Mouse (Mus musculus): ENCODE results near the gene Gm13285. TPM values are rescaled to one million over a fixed set of nuclear protein-coding genes. Genes with fewer than 3 reads are reported as not detected.
"Not testable (repeated sequence)": the region's sequence is repeated elsewhere in the genome, so short reads cannot be mapped to it uniquely, and the experiment has no call there.

Gm13285 gene
- polyA plus RNA-seq (2015; fragmentation: Nextera tagmentation; extraction: Ambion mirVana), result 1.3 TPM in 1 of 2 replicates, not detected in the other

GRCm38 (mm10) chr4:88799365-88799764 is at the start of gene Gm13285:
Gene Gm13285, plus strand, starts transcription at chr4:88799665.
- not testable (repeated sequence) for DNase-seq (ENCODE audit: low spot score); H3K4me1 ChIP-seq (replicated peaks; ENCODE audit: insufficient read depth, low read length); ATAC-seq (replicated peaks; ENCODE audit: low FRiP score, low read depth); H3K27me3 ChIP-seq (ENCODE audit: insufficient read depth, low read length); H3K4me3 ChIP-seq (replicated peaks; ENCODE audit: low read depth, low read length); H3K9ac ChIP-seq (ENCODE audit: low read depth, low read length); H3K36me3 ChIP-seq (ENCODE audit: insufficient read depth, low read length); H3K4me2 ChIP-seq (ENCODE audit: low read length); H3K9me3 ChIP-seq (replicated peaks; ENCODE audit: low read length); H3K27ac ChIP-seq
- WGBS, result 8% methylated on average over 5 of the region's 7 CpGs

- no peak for TF ChIP-seq CTCF (IDR thresholded peaks at IDR 0.05; ENCODE audit: low read depth)
- Histone ChIP-seq H3K27ac (no peak overlapping the region), H3K4me3 (replicated peaks; ENCODE audit: low read depth, low read length) (no peak overlapping the region), H3K4me1 (replicated peaks; ENCODE audit: insufficient read depth, low read length) (no peaks in the 10 kb centered on the region), H3K27me3 (ENCODE audit: insufficient read depth, low read length) (no peaks in the 10 kb centered on the region), H3K36me3 (ENCODE audit: insufficient read depth, low read length) (no peaks in the 10 kb centered on the region), H3K9me3 (replicated peaks; ENCODE audit: low read length) (no peaks in the 10 kb centered on the region), H3K4me2 (ENCODE audit: low read length) (no peak overlapping the region), H3K9ac (ENCODE audit: low read depth, low read length) (no peak overlapping the region)
- no peak for DNase-seq (ENCODE audit: low spot score)
- no peak for ATAC-seq (replicated peaks; ENCODE audit: low FRiP score, low read depth)
- WGBS, result 49% methylated on average over 6 of the region's 6 CpGs
Observed at GRCm38 (mm10) chr4:88749926-88750325, 49.5 kb upstream of the Gm13285 start.

- H3K9ac ChIP-seq (ENCODE audit: low read depth, low read length); H3K27ac ChIP-seq; H3K9me3 ChIP-seq (replicated peaks; ENCODE audit: low read length); ATAC-seq (replicated peaks; ENCODE audit: low FRiP score, low read depth); H3K4me3 ChIP-seq (replicated peaks; ENCODE audit: low read depth, low read length); H3K4me2 ChIP-seq (ENCODE audit: low read length); H3K27me3 ChIP-seq (ENCODE audit: insufficient read depth, low read length); DNase-seq (ENCODE audit: low spot score); H3K36me3 ChIP-seq (ENCODE audit: insufficient read depth, low read length); H3K4me1 ChIP-seq (replicated peaks; ENCODE audit: insufficient read depth, low read length): not testable (repeated sequence)
- TF ChIP-seq CTCF (IDR thresholded peaks at IDR 0.05; ENCODE audit: low read depth), result 0 out of 2 replicates have a peak, but pooled peaks have one; percentile 26
- 81% methylated on average over 15 of the region's 15 CpGs for WGBS
Observed at GRCm38 (mm10) chr4:88754818-88755340, 44.6 kb upstream of the Gm13285 start, which contains the start of gene Gm13271. Gene Gm13271, plus strand, starts transcription at chr4:88754868.

- Histone ChIP-seq H3K4me3 (replicated peaks; ENCODE audit: low read depth, low read length) (peak overlapping the region; percentile 46), H3K4me2 (ENCODE audit: low read length) (peak overlapping the region; percentile 75), H3K9ac (ENCODE audit: low read depth, low read length) (peak overlapping the region; percentile 65), H3K27ac (peak overlapping the region; percentile 98)
- H3K4me1 ChIP-seq (replicated peaks; ENCODE audit: insufficient read depth, low read length); ATAC-seq (replicated peaks; ENCODE audit: low FRiP score, low read depth); H3K27me3 ChIP-seq (ENCODE audit: insufficient read depth, low read length); DNase-seq (ENCODE audit: low spot score); H3K9me3 ChIP-seq (replicated peaks; ENCODE audit: low read length); H3K36me3 ChIP-seq (ENCODE audit: insufficient read depth, low read length): not testable (repeated sequence)
- 11% methylated on average over 28 of the region's 31 CpGs for WGBS
Observed at GRCm38 (mm10) chr4:88756581-88757513, 42.6 kb upstream of the Gm13285 start.

- H3K27me3 ChIP-seq (ENCODE audit: insufficient read depth, low read length); H3K4me1 ChIP-seq (replicated peaks; ENCODE audit: insufficient read depth, low read length); H3K36me3 ChIP-seq (ENCODE audit: insufficient read depth, low read length); H3K9me3 ChIP-seq (replicated peaks; ENCODE audit: low read length): not testable (repeated sequence)
- H3K4me2 ChIP-seq (ENCODE audit: low read length), result peak overlapping the region; percentile 75
- peak; percentile 71 for TF ChIP-seq CTCF (IDR thresholded peaks at IDR 0.05; ENCODE audit: low read depth)
- H3K4me3 ChIP-seq (replicated peaks; ENCODE audit: low read depth, low read length), result peak overlapping the region; percentile 46
- WGBS, result under 1% methylated on average over 11 of the region's 21 CpGs
- H3K27ac ChIP-seq, result peak overlapping the region; percentile 98
- DNase-seq (ENCODE audit: low spot score) (peak; percentile 96), ATAC-seq (replicated peaks; ENCODE audit: low FRiP score, low read depth) (peak; percentile 100)
- H3K9ac ChIP-seq (ENCODE audit: low read depth, low read length), result peak overlapping the region; percentile 65
Observed at GRCm38 (mm10) chr4:88757628-88758031, 41.8 kb upstream of the Gm13285 start.

- not testable (repeated sequence) for H3K27me3 ChIP-seq (ENCODE audit: insufficient read depth, low read length); H3K36me3 ChIP-seq (ENCODE audit: insufficient read depth, low read length); ATAC-seq (replicated peaks; ENCODE audit: low FRiP score, low read depth); H3K27ac ChIP-seq; DNase-seq (ENCODE audit: low spot score); H3K9me3 ChIP-seq (replicated peaks; ENCODE audit: low read length); H3K9ac ChIP-seq (ENCODE audit: low read depth, low read length); H3K4me1 ChIP-seq (replicated peaks; ENCODE audit: insufficient read depth, low read length); H3K4me3 ChIP-seq (replicated peaks; ENCODE audit: low read depth, low read length); H3K4me2 ChIP-seq (ENCODE audit: low read length)
- WGBS, result 87% methylated on average over 8 of the region's 9 CpGs
Observed at GRCm38 (mm10) chr4:88758751-88759150, 40.7 kb upstream of the Gm13285 start.

- not testable (repeated sequence) for H3K36me3 ChIP-seq (ENCODE audit: insufficient read depth, low read length); H3K27me3 ChIP-seq (ENCODE audit: insufficient read depth, low read length); DNase-seq (ENCODE audit: low spot score); H3K4me1 ChIP-seq (replicated peaks; ENCODE audit: insufficient read depth, low read length); H3K9me3 ChIP-seq (replicated peaks; ENCODE audit: low read length); H3K9ac ChIP-seq (ENCODE audit: low read depth, low read length); ATAC-seq (replicated peaks; ENCODE audit: low FRiP score, low read depth)
- whole genome bisulfite sequencing, result 20% methylated on average over 7 of the region's 14 CpGs
- H3K27ac ChIP-seq, result peak within 1 kb of the TSS; percentile 73
- peak within 1 kb of the TSS; percentile 34; the same call in 1 of the 2 replicates for H3K4me2 ChIP-seq (ENCODE audit: low read length)
- H3K4me3 ChIP-seq (replicated peaks; ENCODE audit: low read depth, low read length), result peak within 1 kb of the TSS; percentile 16; the same call in 1 of the 2 replicates
Observed at GRCm38 (mm10) chr4:88759610-88760268, 39.7 kb upstream of the Gm13285 start, which contains the start of gene Gm13283. Gene Gm13283, plus strand, starts transcription at chr4:88760119.

Measured in kidney, postnatal 0 days (tissue).